Mouse (Mus musculus) brain, embryonic 14.5 days (tissue): Measurements from ENCODE around the gene Morf4l2.

Experiments used
- CTCF ChIP-seq: fragments of 200-500 bp; IDR thresholded peaks from 2 replicates; pipeline ENCODE4 v1.5.1; 2012; ENCODE audit warnings: inconsistent platforms, mild to moderate bottlenecking, moderate library complexity, borderline replicate concordance; ENCODE audit not compliant: insufficient read depth, insufficient read length; ENCODE audit errors: extremely low read depth
- POLR2A ChIP-seq: fragments of 200-500 bp; IDR thresholded peaks from 2 replicates; pipeline ENCODE4 v1.6.1; 2012; ENCODE audit warnings: mild to moderate bottlenecking, inconsistent platforms, borderline replicate concordance; ENCODE audit not compliant: poor library complexity, insufficient read depth, insufficient read length, severe bottlenecking; ENCODE audit errors: extremely low read depth

DNA sequence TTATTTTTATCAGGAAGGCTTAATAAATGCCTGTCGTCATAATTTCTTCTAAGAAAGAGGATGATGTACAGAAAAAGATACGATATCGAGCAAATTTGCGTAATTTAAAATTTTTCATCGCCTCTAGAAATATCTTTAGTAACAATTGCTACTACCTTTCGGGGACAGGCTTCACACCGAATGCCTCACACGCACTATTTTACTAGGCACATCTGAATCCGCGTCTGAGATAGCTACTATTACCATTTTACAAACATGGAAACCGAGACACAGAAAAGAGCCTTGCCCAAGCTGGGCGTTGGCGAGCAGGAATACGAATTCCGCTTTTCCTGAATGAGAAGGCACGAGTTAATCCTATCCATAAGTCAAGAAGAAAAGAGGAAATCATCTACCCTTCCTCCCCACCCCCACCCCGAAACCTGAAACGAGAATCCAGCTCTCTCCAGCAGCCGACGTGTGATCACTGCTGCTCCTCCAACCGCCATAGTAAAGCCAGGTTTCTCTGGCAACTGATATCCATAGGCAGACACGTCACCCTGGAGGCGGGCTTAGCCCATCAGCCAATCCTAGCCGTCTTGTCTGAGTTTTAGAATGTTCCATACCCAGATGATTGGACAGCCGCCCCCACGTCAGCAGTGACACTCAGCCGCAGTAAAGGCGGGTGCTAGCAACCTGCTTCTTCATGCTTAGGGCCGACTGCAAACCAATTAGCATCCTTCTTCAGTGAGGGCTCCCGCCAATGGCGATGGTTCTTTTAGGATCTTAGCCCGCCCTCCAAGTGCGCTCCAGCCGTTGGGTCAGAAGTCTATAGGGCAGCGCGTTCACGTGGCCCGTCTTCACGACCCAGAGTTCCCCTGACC lies 2.5 kb downstream of the Morf4l2 start:
- no peak for TF ChIP-seq CTCF
- TF ChIP-seq POLR2A, result peak; percentile 64; the same call in 1 of the 2 replicates
